Mouse (Mus musculus) olfactory bulb, adult 2 months (tissue): ENCODE results near the gene Sp100.

ENCODE experiments used
- CTCF ChIP-seq: fragments of 200-500 bp; IDR thresholded peaks from 2 replicates; pipeline ENCODE4 v1.5.1; 2012; ENCODE audit warnings: low read depth, mild to moderate bottlenecking, low read length, moderate library complexity; ENCODE audit not compliant: insufficient read depth
- POLR2A ChIP-seq: fragments of 200-500 bp; IDR thresholded peaks from 2 replicates; pipeline ENCODE4 v1.6.1; 2012; ENCODE audit warnings: mild to moderate bottlenecking, low read depth, low read length, moderate library complexity; ENCODE audit not compliant: insufficient read depth

- TF ChIP-seq POLR2A = no peak
- no peak for TF ChIP-seq CTCF
Measured at GRCm38 (mm10) chr1:85758231-85758968, 108.6 kb downstream of the Sp100 start.
